Mouse (Mus musculus): ENCODE measurements around the gene Zdhhc22. TPM values are rescaled to one million over a fixed set of nuclear protein-coding genes. Genes with fewer than 3 reads are reported as not detected.

Gene Zdhhc22
- polyA plus RNA-seq, 1 experiment from 2014 or later: 4.3 TPM

- Histone ChIP-seq H3K4me1 (ENCODE audit: control insufficient read depth, insufficient read depth, low read length) (peaks cover 36% of the 10 kb centered on the region), H3K27me3 (replicated peaks; ENCODE audit: control insufficient read depth, insufficient read depth, low read length) (no peaks in the 10 kb centered on the region), H3K4me2 (ENCODE audit: low read length) (peak overlapping the region; percentile 35), H3K9me3 (replicated peaks; ENCODE audit: control insufficient read depth, low read length) (no peaks in the 10 kb centered on the region), H3K36me3 (ENCODE audit: control insufficient read depth, insufficient read depth, low read length) (peaks cover 21% of the 10 kb centered on the region), H3K27ac (ENCODE audit: low read depth, low read length) (peak overlapping the region; percentile 49), H3K9ac (ENCODE audit: low read length) (peak overlapping the region; percentile 44), H3K4me3 (ENCODE audit: low read depth, low read length) (no peak overlapping the region)
- WGBS: 69% methylated on average over 16 of the region's 16 CpGs
- DNase-seq (ENCODE audit: low spot score) (peak; percentile 35), ATAC-seq (no peak)
These were observed 39.9 kb downstream of the Zdhhc22 start for GRCm38 (mm10) chr12:86950161-86950960.

GRCm38 (mm10) chr12:86949501-86949900, 40.7 kb downstream of the Zdhhc22 start:
- H3K27ac ChIP-seq (ENCODE audit: low read depth, low read length): 0 out of 2 replicates have a peak overlapping the region, but pooled peaks have one; percentile 44
- no peaks in the 10 kb centered on the region for H3K27me3 ChIP-seq (replicated peaks; ENCODE audit: control insufficient read depth, insufficient read depth, low read length)
- no peak overlapping the region for H3K4me3 ChIP-seq (ENCODE audit: low read depth, low read length)
- peaks cover 15% of the 10 kb centered on the region for H3K36me3 ChIP-seq (ENCODE audit: control insufficient read depth, insufficient read depth, low read length)
- DNase-seq (ENCODE audit: low spot score): no peak
- H3K4me1 ChIP-seq (ENCODE audit: control insufficient read depth, insufficient read depth, low read length): peaks cover 36% of the 10 kb centered on the region
- H3K4me2 ChIP-seq (ENCODE audit: low read length): peak overlapping the region; percentile 35; the same call in 1 of the 2 replicates
- ATAC-seq: no peak
- WGBS: 80% methylated on average over 9 of the region's 9 CpGs
- no peaks in the 10 kb centered on the region for H3K9me3 ChIP-seq (replicated peaks; ENCODE audit: control insufficient read depth, low read length)
- peak overlapping the region; percentile 25; the same call in 1 of the 2 replicates for H3K9ac ChIP-seq (ENCODE audit: low read length)

DNA sequence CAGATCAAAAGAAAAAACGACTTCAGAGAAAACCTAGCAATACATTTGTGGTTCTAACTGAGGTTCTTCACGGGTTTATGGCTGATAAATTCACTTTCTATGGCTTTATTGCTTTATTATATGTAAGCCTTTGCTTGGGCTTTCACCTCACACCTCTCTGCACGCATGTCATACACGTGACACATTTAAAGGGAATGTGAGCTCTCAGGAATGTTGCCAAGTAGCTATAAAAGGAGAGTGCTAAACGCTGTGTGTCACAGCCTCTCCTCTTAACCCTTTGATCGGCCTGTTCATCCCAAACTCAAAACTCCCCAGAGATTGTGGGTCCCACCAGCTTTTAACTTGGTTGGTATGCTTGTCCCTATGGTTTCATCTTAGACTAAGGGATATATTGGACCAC, 41.6 kb downstream of the Zdhhc22 start:
- Histone ChIP-seq H3K36me3 (ENCODE audit: control insufficient read depth, insufficient read depth, low read length) (peaks cover 10% of the 10 kb centered on the region), H3K27me3 (replicated peaks; ENCODE audit: control insufficient read depth, insufficient read depth, low read length) (no peaks in the 10 kb centered on the region), H3K4me2 (ENCODE audit: low read length) (peak overlapping the region; percentile 77), H3K4me3 (ENCODE audit: low read depth, low read length) (peak overlapping the region; percentile 69), H3K4me1 (ENCODE audit: control insufficient read depth, insufficient read depth, low read length) (peaks cover 36% of the 10 kb centered on the region), H3K9me3 (replicated peaks; ENCODE audit: control insufficient read depth, low read length) (no peaks in the 10 kb centered on the region), H3K9ac (ENCODE audit: low read length) (peak overlapping the region; percentile 85), H3K27ac (ENCODE audit: low read depth, low read length) (peak overlapping the region; percentile 99; the same call in 1 of the 2 replicates)
- DNase-seq (ENCODE audit: low spot score) (peak; percentile 56), ATAC-seq (no peak)
- WGBS: 45% methylated on average over 6 of the region's 6 CpGs

DNA sequence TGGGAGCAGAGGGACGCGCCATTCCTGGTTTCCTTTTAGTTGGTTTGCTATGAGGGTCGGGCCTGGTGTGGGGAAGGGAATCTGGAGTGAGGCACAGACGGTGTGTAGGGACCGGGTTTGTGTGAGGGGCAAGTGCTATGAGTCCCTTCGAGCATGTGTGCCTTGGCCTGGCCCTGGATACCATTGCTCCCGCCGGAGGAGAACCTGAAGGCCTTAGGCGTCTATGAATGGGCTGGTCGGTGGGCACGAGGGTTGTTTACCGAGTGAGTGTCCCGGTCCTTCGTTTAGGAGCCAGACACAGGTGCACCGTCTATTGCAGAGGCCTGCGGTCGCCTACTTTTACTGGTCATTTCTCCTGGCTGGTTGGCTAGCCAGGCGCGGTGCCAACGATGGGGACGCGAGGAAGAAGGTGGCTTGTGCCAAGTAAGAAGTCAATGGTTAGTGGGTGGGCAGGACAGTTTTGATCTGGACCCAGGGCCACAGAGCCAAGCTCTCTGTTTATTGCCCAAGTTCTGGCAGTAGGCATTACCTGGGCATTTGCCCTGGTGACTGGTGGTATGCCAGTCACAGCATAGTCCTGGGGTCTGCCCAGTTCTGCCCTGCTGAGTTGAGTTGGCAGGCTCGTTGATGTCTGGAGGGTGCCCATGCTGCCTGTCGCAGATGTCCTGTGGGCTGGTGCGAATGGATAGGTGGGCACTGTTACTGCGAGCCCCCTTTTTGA, 42.4 kb downstream of the Zdhhc22 start:
- H3K4me1 ChIP-seq (ENCODE audit: control insufficient read depth, insufficient read depth, low read length): peaks cover 36% of the 10 kb centered on the region
- H3K4me2 ChIP-seq (ENCODE audit: low read length): peak overlapping the region; percentile 77
- H3K36me3 ChIP-seq (ENCODE audit: control insufficient read depth, insufficient read depth, low read length): peaks cover 5% of the 10 kb centered on the region
- H3K27me3 ChIP-seq (replicated peaks; ENCODE audit: control insufficient read depth, insufficient read depth, low read length): no peaks in the 10 kb centered on the region
- H3K9ac ChIP-seq (ENCODE audit: low read length): peak overlapping the region; percentile 85
- peak overlapping the region; percentile 69 for H3K4me3 ChIP-seq (ENCODE audit: low read depth, low read length)
- peak overlapping the region; percentile 99 for H3K27ac ChIP-seq (ENCODE audit: low read depth, low read length)
- DNase-seq (ENCODE audit: low spot score) (peak; percentile 30), ATAC-seq (peak; percentile 45)
- WGBS: 11% methylated on average over 26 of the region's 26 CpGs
- H3K9me3 ChIP-seq (replicated peaks; ENCODE audit: control insufficient read depth, low read length): no peaks in the 10 kb centered on the region

DNA sequence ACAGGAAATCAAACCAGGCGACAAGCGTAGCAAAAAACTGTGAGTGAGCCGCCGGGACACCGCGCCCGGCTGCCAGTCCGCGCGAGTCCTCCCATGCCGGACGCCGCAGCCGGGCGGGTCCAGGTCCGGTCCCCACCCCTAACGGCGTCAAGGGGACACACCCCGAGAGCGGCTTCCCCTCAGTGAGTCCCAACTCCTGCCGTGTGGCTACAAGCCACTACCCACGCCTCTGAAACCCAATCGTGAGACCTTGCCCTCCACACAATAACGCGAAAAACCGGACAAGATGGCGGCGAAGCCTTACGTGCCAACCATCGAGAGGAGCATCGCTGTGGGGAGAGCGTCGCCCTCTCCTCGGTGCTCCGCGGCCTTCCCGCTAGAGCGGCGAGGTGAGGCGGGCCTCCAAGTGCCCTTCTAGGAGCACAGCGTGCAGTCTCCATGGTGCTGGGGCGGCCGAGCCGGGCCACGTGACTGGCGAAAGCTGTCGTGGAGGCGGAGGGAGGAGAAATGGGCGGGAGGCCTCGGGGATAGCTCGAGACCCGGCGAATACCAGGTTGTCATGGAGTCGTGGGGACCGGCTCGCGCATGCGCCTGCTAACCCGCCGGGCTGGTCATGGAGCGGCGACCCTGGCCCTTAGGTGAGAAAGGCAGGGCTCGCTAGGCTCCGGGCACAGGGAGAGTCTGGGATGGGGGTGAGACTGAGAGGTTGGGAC, 43.2 kb downstream of the Zdhhc22 start, which contains the start of gene Cipc:
Gene Cipc (plus strand): TSS at position 182 of the 713 bp plus-strand sequence.
- Histone ChIP-seq H3K9me3 (replicated peaks; ENCODE audit: control insufficient read depth, low read length) (no peaks in the 10 kb centered on the region), H3K4me1 (ENCODE audit: control insufficient read depth, insufficient read depth, low read length) (peaks cover 40% of the 10 kb centered on the region), H3K27ac (ENCODE audit: low read depth, low read length) (peak within 1 kb of the TSS; percentile 99), H3K27me3 (replicated peaks; ENCODE audit: control insufficient read depth, insufficient read depth, low read length) (no peaks in the 10 kb centered on the region), H3K4me2 (ENCODE audit: low read length) (peak within 1 kb of the TSS; percentile 77), H3K4me3 (ENCODE audit: low read depth, low read length) (peak within 1 kb of the TSS; percentile 69), H3K9ac (ENCODE audit: low read length) (peak within 1 kb of the TSS; percentile 94), H3K36me3 (ENCODE audit: control insufficient read depth, insufficient read depth, low read length) (no peaks in the 10 kb centered on the region)
- WGBS: under 1% methylated on average over 64 of the region's 64 CpGs
- DNase-seq (ENCODE audit: low spot score) (peak; percentile 99), ATAC-seq (peak; percentile 98)

DNA sequence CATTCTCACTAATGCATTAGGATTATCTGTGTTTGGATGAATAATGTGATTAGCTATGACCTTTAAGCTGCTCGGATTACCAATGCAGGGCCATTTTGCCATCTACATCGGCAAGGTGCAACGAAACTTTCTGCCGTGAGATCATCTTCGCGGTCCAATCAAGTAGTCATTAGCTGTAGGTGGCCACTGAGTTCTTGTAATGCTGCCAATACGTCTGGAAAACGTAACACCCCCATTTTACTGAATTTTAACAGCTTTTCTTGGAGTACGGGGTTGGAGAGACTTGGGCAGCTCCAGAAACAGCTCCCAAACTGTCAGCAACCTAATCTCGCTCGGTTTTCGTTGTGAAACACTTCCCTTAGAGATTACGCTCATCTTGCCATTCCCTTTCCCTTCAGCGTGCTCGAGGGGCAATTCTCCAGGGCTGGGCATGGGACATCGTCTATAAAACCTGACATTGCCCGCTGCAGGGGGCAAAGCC, 43.9 kb downstream of the Zdhhc22 start:
- Histone ChIP-seq H3K9ac (ENCODE audit: low read length) (peak overlapping the region; percentile 94), H3K4me3 (ENCODE audit: low read depth, low read length) (peak overlapping the region; percentile 69), H3K9me3 (replicated peaks; ENCODE audit: control insufficient read depth, low read length) (no peaks in the 10 kb centered on the region), H3K27ac (ENCODE audit: low read depth, low read length) (peak overlapping the region; percentile 99), H3K4me2 (ENCODE audit: low read length) (peak overlapping the region; percentile 64), H3K4me1 (ENCODE audit: control insufficient read depth, insufficient read depth, low read length) (peaks cover 47% of the 10 kb centered on the region), H3K36me3 (ENCODE audit: control insufficient read depth, insufficient read depth, low read length) (no peaks in the 10 kb centered on the region), H3K27me3 (replicated peaks; ENCODE audit: control insufficient read depth, insufficient read depth, low read length) (no peaks in the 10 kb centered on the region)
- DNase-seq (ENCODE audit: low spot score): peak; percentile 70
- under 1% methylated on average over 17 of the region's 17 CpGs for WGBS
- ATAC-seq: no peak

DNA sequence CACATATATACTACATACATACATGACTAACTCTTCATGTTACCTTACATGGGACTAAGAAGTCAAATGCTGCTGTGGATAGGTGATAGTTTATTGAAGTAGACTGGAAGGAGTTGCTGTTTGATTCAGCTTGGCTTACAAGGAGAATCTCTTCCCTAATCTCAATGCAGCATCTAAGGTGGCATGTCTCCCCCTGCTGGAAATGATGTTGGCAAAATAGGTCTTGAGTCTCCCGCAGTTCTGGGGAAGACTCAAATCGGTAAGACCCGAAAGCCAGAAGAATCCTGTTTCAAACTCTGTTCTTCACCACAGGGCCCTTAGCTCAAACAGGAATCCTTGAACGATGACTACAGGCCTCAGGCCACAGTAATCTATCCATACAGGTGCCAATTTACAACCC, 45.1 kb downstream of the Zdhhc22 start:
- Histone ChIP-seq H3K9ac (ENCODE audit: low read length) (no peak overlapping the region), H3K27ac (ENCODE audit: low read depth, low read length) (no peak overlapping the region), H3K4me3 (ENCODE audit: low read depth, low read length) (no peak overlapping the region), H3K36me3 (ENCODE audit: control insufficient read depth, insufficient read depth, low read length) (no peaks in the 10 kb centered on the region), H3K4me2 (ENCODE audit: low read length) (peak overlapping the region; percentile 25; the same call in 1 of the 2 replicates), H3K4me1 (ENCODE audit: control insufficient read depth, insufficient read depth, low read length) (peaks cover 49% of the 10 kb centered on the region), H3K27me3 (replicated peaks; ENCODE audit: control insufficient read depth, insufficient read depth, low read length) (no peaks in the 10 kb centered on the region), H3K9me3 (replicated peaks; ENCODE audit: control insufficient read depth, low read length) (no peaks in the 10 kb centered on the region)
- ATAC-seq: no peak
- DNase-seq (ENCODE audit: low spot score): peak; percentile 96
- 2% methylated on average over 4 of the region's 4 CpGs for WGBS

DNA sequence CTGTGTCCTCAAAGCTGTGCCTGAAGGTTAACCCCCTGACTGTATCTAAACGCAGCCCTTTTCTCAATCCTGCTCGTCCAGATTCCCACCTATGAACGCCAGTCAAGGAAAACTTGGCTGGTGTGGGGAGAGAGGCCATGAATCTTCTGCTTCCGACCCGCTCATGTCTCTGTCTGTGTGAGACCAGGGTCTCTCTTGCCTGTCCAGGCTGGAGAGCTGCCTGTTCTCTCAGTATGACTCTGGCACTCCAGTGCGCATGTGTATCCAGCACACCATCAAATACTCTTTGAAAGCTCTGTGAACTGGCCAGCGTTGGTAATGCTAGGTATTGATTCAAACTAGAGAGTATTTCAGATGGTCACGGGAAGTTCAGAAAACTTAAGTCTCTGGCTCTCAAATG, 46.8 kb downstream of the Zdhhc22 start:
- H3K4me1 ChIP-seq (ENCODE audit: control insufficient read depth, insufficient read depth, low read length): peaks cover 33% of the 10 kb centered on the region
- peak overlapping the region; percentile 15; the same call in 1 of the 2 replicates for H3K27ac ChIP-seq (ENCODE audit: low read depth, low read length)
- H3K4me2 ChIP-seq (ENCODE audit: low read length): no peak overlapping the region
- no peaks in the 10 kb centered on the region for H3K27me3 ChIP-seq (replicated peaks; ENCODE audit: control insufficient read depth, insufficient read depth, low read length)
- no peak overlapping the region for H3K4me3 ChIP-seq (ENCODE audit: low read depth, low read length)
- no peaks in the 10 kb centered on the region for H3K36me3 ChIP-seq (ENCODE audit: control insufficient read depth, insufficient read depth, low read length)
- H3K9me3 ChIP-seq (replicated peaks; ENCODE audit: control insufficient read depth, low read length): no peaks in the 10 kb centered on the region
- 91% methylated on average over 8 of the region's 8 CpGs for WGBS
- H3K9ac ChIP-seq (ENCODE audit: low read length): no peak overlapping the region
- DNase-seq (ENCODE audit: low spot score) (no peak), ATAC-seq (no peak)
